ENCODE assay signal across 21 mouse cellular contexts in the genomic region with DNA sequence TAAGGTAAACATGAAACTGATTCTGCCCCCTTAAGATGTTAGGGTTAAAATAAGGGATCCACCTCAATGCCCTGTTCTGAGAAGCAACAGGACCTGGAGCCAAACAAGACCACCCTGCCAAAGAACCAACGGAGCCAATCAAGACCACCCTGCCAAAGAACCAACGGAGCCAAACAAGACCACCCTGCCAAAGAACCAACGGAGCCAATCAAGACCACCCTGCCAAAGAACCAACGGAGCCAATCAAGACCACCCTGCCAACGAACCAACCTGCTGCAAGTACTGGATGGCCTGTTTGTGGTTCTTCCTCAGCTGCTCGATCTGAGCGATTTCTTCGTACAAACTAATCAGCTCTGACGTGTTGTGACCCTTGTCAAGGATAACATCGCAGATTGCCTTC. TPM values are rescaled to one million over a fixed set of nuclear protein-coding genes. Genes with fewer than 3 reads are reported as not detected.
DNase-seq lines count a peak whose midpoint lies in the region; ATAC-seq and TF ChIP-seq lines count a peak whose summit lies in the region.
"Not testable (repeated sequence)": the region's sequence is repeated elsewhere in the genome, so short reads cannot be mapped to it uniquely, and the experiment has no call there.
"Had no signal": no experiment of that assay in that cellular context is flagged by ENCODE, and none has a peak within 500 bp of the region (broad histone marks: within the 10 kb centered on the region; RNA-seq: fewer than 3 reads in every experiment).

No protein-coding gene starts in this region.

- not testable (repeated sequence) for H3K9ac ChIP-seq in forebrain, postnatal 0 days

- H3K4me2 ChIP-seq in forebrain, postnatal 0 days (ENCODE audit: low read depth) = not testable (repeated sequence)

- ATAC-seq in forebrain, postnatal 0 days = 0 out of 2 replicates have a peak, but pooled peaks have one; percentile 36

- not testable (repeated sequence) for H3K9me3 ChIP-seq in forebrain, postnatal 0 days (ENCODE audit: low read length)

- peak; percentile 60 to 64 for DNase-seq in cerebellum, postnatal 10 days
- DNase-seq in cerebellum, postnatal 14 days = peak; percentile 32 to 48
- DNase-seq in forebrain, postnatal 0 days = not testable (repeated sequence)
- DNase-seq in heart, adult 11 months = peak; percentile 77
- peak; percentile 30 for DNase-seq in left cerebral cortex, postnatal 4 days

- not testable (repeated sequence) for H3K27ac ChIP-seq in forebrain, postnatal 0 days (ENCODE audit: low read depth, low read length)

- TF ChIP-seq CTCF in forebrain, postnatal 0 days (IDR thresholded peaks at IDR 0.05; ENCODE audit: low read depth) = not testable (repeated sequence)

- not testable (repeated sequence) for H3K36me3 ChIP-seq in forebrain, postnatal 0 days (ENCODE audit: insufficient read depth)

- intact Hi-C loops in left cerebral cortex, postnatal 4 days (cut with DNase I) = not testable (repeated sequence)

- not testable (repeated sequence) for H3K27me3 ChIP-seq in forebrain, postnatal 0 days (ENCODE audit: insufficient read depth, low read length)

- H3K4me3 ChIP-seq in forebrain, postnatal 0 days (ENCODE audit: low read depth, low read length) = not testable (repeated sequence)

- H3K4me1 ChIP-seq in forebrain, postnatal 0 days (ENCODE audit: insufficient read depth) = not testable (repeated sequence)

- WGBS in forebrain, postnatal 0 days = 75% methylated on average over 10 of the region's 10 CpGs

RNA-seq across cellular contexts. Expression of a gene that starts 25.1 kb away (rescaled TPM):
- not detected in 2 replicates for total RNA-seq in forebrain, postnatal 0 days (2014; rRNA removed)
- not detected in 2 replicates for polyA plus RNA-seq in forebrain, postnatal 0 days (2015; fragmentation: Nextera tagmentation; extraction: Ambion mirVana)
- not detected for total RNA-seq in left cerebral cortex, postnatal 4 days (2021)
- total RNA-seq: adrenal gland, adult 18-20 months; adrenal gland, adult 2 months; adrenal gland, adult 8-10 months; adrenal gland, postnatal 10 days; adrenal gland, postnatal 14 days; adrenal gland, postnatal 25 days; adrenal gland, postnatal 36 days; adrenal gland, postnatal 4 days; ES-E14; G1E; MEL had no signal
- polyA plus RNA-seq: activated CD4-positive, CD25-positive, alpha-beta regulatory T cell, adult 4 months; adrenal gland, adult 2 months; brain, embryonic 14.5 days; C2C12; CD4-positive, CD25-positive, alpha-beta regulatory T cell, adult 4 months; G1E; Patski had no signal

RNA-seq across cellular contexts. Expression of a gene that starts 47.5 kb away (rescaled TPM):
- total RNA-seq in forebrain, postnatal 0 days (2014; rRNA removed) = 22.0 and 23.3 TPM in 2 replicates
- 15.6 and 18.7 TPM in 2 replicates for polyA plus RNA-seq in forebrain, postnatal 0 days (2015; fragmentation: Nextera tagmentation; extraction: Ambion mirVana)
- total RNA-seq in left cerebral cortex, postnatal 4 days (2021) = 10 to 100 TPM; 11.9 to 15.9 TPM

RNA-seq across cellular contexts. Expression of a gene that starts 47.6 kb away (rescaled TPM):
- 9.5 and 9.9 TPM in 2 replicates for total RNA-seq in forebrain, postnatal 0 days (2014; rRNA removed)
- 64.8 and 66.4 TPM in 2 replicates for polyA plus RNA-seq in forebrain, postnatal 0 days (2015; fragmentation: Nextera tagmentation; extraction: Ambion mirVana)
- 10 to 100 TPM; 24.3 to 26.0 TPM for total RNA-seq in left cerebral cortex, postnatal 4 days (2021)
